Mouse (Mus musculus) kidney, adult 8-10 months (tissue): ENCODE data around the gene Pla2r1.

ENCODE experiments used
- DNase-seq, 2 experiments: peaks; one replicate each; pipeline ENCODE4 v3.0.0; 2022

Gene Pla2r1

GRCm38 (mm10) chr2:60401694-60402093 lies 151.4 kb downstream of the Pla2r1 start:
- no peak for DNase-seq

GRCm38 (mm10) chr2:60393786-60394185 lies 159.3 kb downstream of the Pla2r1 start:
- no peak for DNase-seq

- DNase-seq = no peak
Observed at GRCm38 (mm10) chr2:60392286-60392685, 160.8 kb downstream of the Pla2r1 start.

- no peak for DNase-seq
Observed at GRCm38 (mm10) chr2:60387363-60387762, 165.7 kb downstream of the Pla2r1 start.

- no peak for DNase-seq
Observed at GRCm38 (mm10) chr2:60386835-60387234, 166.3 kb downstream of the Pla2r1 start.

- peak; percentile 25 to 37 for DNase-seq
Observed at GRCm38 (mm10) chr2:60384763-60385085, 168.4 kb downstream of the Pla2r1 start.

GRCm38 (mm10) chr2:60384083-60384762 lies 168.9 kb downstream of the Pla2r1 start:
- no peak for DNase-seq

GRCm38 (mm10) chr2:60382858-60383669 lies 170.0 kb downstream of the Pla2r1 start, which contains the start of gene Ly75:
TSS of gene Ly75 (minus strand) at chr2:60383303.
- DNase-seq = peak; percentile 78 to 83

GRCm38 (mm10) chr2:60382346-60382745 lies 170.8 kb downstream of the Pla2r1 start:
- no peak for DNase-seq

- no peak for DNase-seq
Observed at GRCm38 (mm10) chr2:60377260-60377659, 175.8 kb downstream of the Pla2r1 start.

GRCm38 (mm10) chr2:60375608-60376107 lies 177.4 kb downstream of the Pla2r1 start:
- no peak for DNase-seq

GRCm38 (mm10) chr2:60375126-60375525 lies 178.0 kb downstream of the Pla2r1 start:
- no peak for DNase-seq

- DNase-seq = no peak
Observed at GRCm38 (mm10) chr2:60370188-60370587, 182.9 kb downstream of the Pla2r1 start.

GRCm38 (mm10) chr2:60369454-60369853 lies 183.7 kb downstream of the Pla2r1 start:
- DNase-seq = no peak

- no peak for DNase-seq
Observed at GRCm38 (mm10) chr2:60367871-60368270, 185.2 kb downstream of the Pla2r1 start.
